Mouse (Mus musculus) limb, embryonic 13.5 days (tissue): Measurements from ENCODE around the gene Fpgs. TPM values are rescaled to one million over a fixed set of nuclear protein-coding genes. Genes with fewer than 3 reads are reported as not detected.

Experiments
- ATAC-seq: fragments of 200-750 bp; cut with Nextera tagmentation; 2 replicates; pipeline ENCODE4 v1.8.0; 2017; ENCODE audit warnings: low read depth, moderate number of reproducible peaks, moderate TSS enrichment; ENCODE audit not compliant: low FRiP score
- H3K27ac ChIP-seq: fragments of 300-500 bp; sonication (generic); 2 replicates; pipeline ENCODE4 v1.5.1; 2015; ENCODE audit warnings: inconsistent platforms, mild to moderate bottlenecking, moderate library complexity
- H3K27me3 ChIP-seq: fragments of 300-500 bp; sonication (generic); 2 replicates; pipeline ENCODE4 v1.6.1; 2015; ENCODE audit warnings: mild to moderate bottlenecking, inconsistent platforms
- H3K36me3 ChIP-seq: fragments of 300-500 bp; sonication (generic); 2 replicates; pipeline ENCODE4 v1.6.1; 2015; ENCODE audit warnings: inconsistent platforms, mild to moderate bottlenecking, moderate library complexity
- H3K4me1 ChIP-seq: fragments of 300-500 bp; sonication (generic); 2 replicates; pipeline ENCODE4 v1.6.1; 2015; ENCODE audit warnings: inconsistent platforms
- H3K4me2 ChIP-seq: fragments of 300-500 bp; sonication (generic); replicated peaks from 2 replicates; pipeline ENCODE4 v1.6.1; 2015; ENCODE audit warnings: inconsistent platforms, mild to moderate bottlenecking, moderate library complexity
- H3K4me3 ChIP-seq: fragments of 300-500 bp; sonication (generic); 2 replicates; pipeline ENCODE4 v1.5.1; 2015; ENCODE audit warnings: moderate library complexity, mild to moderate bottlenecking, inconsistent platforms
- H3K9ac ChIP-seq: fragments of 300-500 bp; sonication (generic); 2 replicates; pipeline ENCODE4 v1.6.1; 2015; ENCODE audit warnings: mild to moderate bottlenecking, inconsistent platforms
- H3K9me3 ChIP-seq: fragments of 300-500 bp; sonication (generic); 2 replicates; pipeline ENCODE4 v1.6.1; 2016; ENCODE audit warnings: inconsistent platforms
- WGBS: fragments of 180-500 bp; shearing (Covaris S2); methylation state at CpG from one replicate; pipeline ENCODE4 v1.1.7; 2015; 5-methylcytosine and 5-hydroxymethylcytosine counted together
- polyA plus RNA-seq: library from polyadenylated mRNA; unstranded; fragments of >200 nt; fragmentation: Nextera tagmentation; extraction: Ambion mirVana; gene quantifications from 2 replicates; pipeline ENCODE4 v1.2.1, GENCODE M21; 2015

Fpgs gene
- polyA plus RNA-seq, 1 experiment from 2014 or later, result 35.4 TPM

GRCm38 (mm10) chr2:32737008-32737407, 33.1 kb upstream of the Fpgs start:
- 0 out of 2 replicates have a peak overlapping the region, but pooled peaks have one; percentile 43 for H3K9ac ChIP-seq
- H3K4me3 ChIP-seq, result no peak overlapping the region
- no peak for ATAC-seq
- peaks cover 28% of the 10 kb centered on the region for H3K27me3 ChIP-seq
- H3K27ac ChIP-seq, result no peak overlapping the region
- H3K9me3 ChIP-seq, result no peaks in the 10 kb centered on the region
- no peak overlapping the region for H3K4me2 ChIP-seq
- no peaks in the 10 kb centered on the region for H3K36me3 ChIP-seq
- WGBS, result 62% methylated on average over 6 of the region's 6 CpGs
- peaks cover 36% of the 10 kb centered on the region for H3K4me1 ChIP-seq

GRCm38 (mm10) chr2:32736306-32736829, 32.4 kb upstream of the Fpgs start:
- Histone ChIP-seq H3K27me3 (peaks cover 22% of the 10 kb centered on the region), H3K9ac (no peak overlapping the region), H3K9me3 (no peaks in the 10 kb centered on the region), H3K36me3 (no peaks in the 10 kb centered on the region), H3K4me2 (no peak overlapping the region), H3K4me3 (no peak overlapping the region), H3K27ac (no peak overlapping the region), H3K4me1 (peaks cover 36% of the 10 kb centered on the region)
- no peak for ATAC-seq
- 41% methylated on average over 3 of the region's 3 CpGs for WGBS

DNA sequence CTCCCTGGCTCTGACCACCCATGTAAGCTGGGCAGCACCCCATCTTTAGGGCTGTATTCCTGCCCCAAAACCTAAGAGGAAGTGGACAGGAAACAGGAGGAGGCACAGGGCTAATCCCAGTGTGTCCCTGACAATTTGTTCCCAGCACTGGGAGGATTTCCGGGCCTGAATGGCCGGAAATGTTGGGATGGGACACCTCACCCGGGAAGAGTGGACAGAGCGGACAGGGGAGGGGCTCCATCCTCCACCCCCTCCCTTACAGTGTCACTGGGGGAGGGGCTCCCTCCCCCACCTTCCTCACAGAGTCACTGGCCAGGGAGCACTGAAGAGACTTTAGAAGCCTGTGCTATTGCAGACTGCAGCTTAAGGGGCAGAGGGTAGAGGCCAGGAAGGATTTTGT, 31.0 kb upstream of the Fpgs start:
- no peak overlapping the region for H3K4me3 ChIP-seq
- 48% methylated on average over 4 of the region's 4 CpGs for WGBS

DNA sequence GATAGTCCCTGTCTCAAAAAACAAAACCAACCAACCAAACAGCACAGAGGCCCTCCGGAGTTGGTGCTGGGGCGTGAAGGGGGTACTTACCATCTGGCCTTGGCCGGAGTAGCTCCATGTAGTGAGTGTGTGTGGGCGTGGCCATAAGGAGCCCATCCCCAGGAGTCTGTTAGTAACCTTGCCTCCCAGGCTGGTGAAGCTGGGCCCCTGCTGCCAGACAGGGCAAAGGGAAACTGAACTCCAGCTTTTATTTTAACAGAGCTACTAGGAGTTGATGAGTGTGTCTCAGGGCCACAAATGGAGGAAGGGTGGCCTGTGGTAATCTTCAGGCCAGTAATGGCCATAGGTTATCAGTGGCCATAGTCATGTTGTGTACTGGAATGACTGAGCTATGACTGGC, 30.5 kb upstream of the Fpgs start:
- no peak overlapping the region for H3K9ac ChIP-seq
- peak overlapping the region; percentile 35; the same call in 1 of the 2 replicates for H3K27ac ChIP-seq
- no peaks in the 10 kb centered on the region for H3K36me3 ChIP-seq
- H3K4me2 ChIP-seq, result no peak overlapping the region
- peaks cover 3% of the 10 kb centered on the region for H3K27me3 ChIP-seq
- H3K4me1 ChIP-seq, result peaks cover 46% of the 10 kb centered on the region
- no peaks in the 10 kb centered on the region for H3K9me3 ChIP-seq
- WGBS, result 37% methylated on average over 4 of the region's 4 CpGs
- no peak overlapping the region for H3K4me3 ChIP-seq
- no peak for ATAC-seq

More for the DNA sequence above, 31.0 kb upstream of the Fpgs start:
- Histone ChIP-seq H3K36me3 (no peaks in the 10 kb centered on the region), H3K27ac (peak overlapping the region; percentile 35; the same call in 1 of the 2 replicates), H3K4me1 (peaks cover 42% of the 10 kb centered on the region), H3K9ac (no peak overlapping the region), H3K9me3 (no peaks in the 10 kb centered on the region), H3K27me3 (peaks cover 7% of the 10 kb centered on the region), H3K4me2 (no peak overlapping the region)
- ATAC-seq, result no peak

- Histone ChIP-seq H3K4me3 (no peak overlapping the region), H3K4me1 (peaks cover 57% of the 10 kb centered on the region)
- ATAC-seq, result no peak
Measured at GRCm38 (mm10) chr2:32732695-32733094, 28.8 kb upstream of the Fpgs start.

GRCm38 (mm10) chr2:32731911-32732310, 28.0 kb upstream of the Fpgs start:
- Histone ChIP-seq H3K9ac (peak overlapping the region; percentile 25; the same call in 1 of the 2 replicates), H3K36me3 (no peaks in the 10 kb centered on the region), H3K27ac (peak overlapping the region; percentile 63; the same call in 1 of the 2 replicates), H3K4me2 (no peak overlapping the region), H3K27me3 (no peaks in the 10 kb centered on the region), H3K9me3 (no peaks in the 10 kb centered on the region), H3K4me1 (peaks cover 60% of the 10 kb centered on the region), H3K4me3 (no peak overlapping the region)
- no peak for ATAC-seq
- WGBS, result 67% methylated on average over 4 of the region's 4 CpGs

More at GRCm38 (mm10) chr2:32732695-32733094, 28.8 kb upstream of the Fpgs start:
- Histone ChIP-seq H3K9me3 (no peaks in the 10 kb centered on the region), H3K27me3 (no peaks in the 10 kb centered on the region), H3K27ac (no peak overlapping the region), H3K4me2 (no peak overlapping the region), H3K36me3 (no peaks in the 10 kb centered on the region), H3K9ac (no peak overlapping the region)
- WGBS, result 76% methylated on average over 6 of the region's 6 CpGs

- WGBS, result 6% methylated on average over 11 of the region's 11 CpGs
- H3K9ac ChIP-seq, result peak overlapping the region; percentile 43; the same call in 1 of the 2 replicates
- peak overlapping the region; percentile 81 for H3K27ac ChIP-seq
- peak overlapping the region; percentile 53 for H3K4me2 ChIP-seq
- H3K9me3 ChIP-seq, result no peaks in the 10 kb centered on the region
- peak overlapping the region; percentile 8; the same call in 1 of the 2 replicates for H3K4me3 ChIP-seq
- H3K36me3 ChIP-seq, result no peaks in the 10 kb centered on the region
- H3K27me3 ChIP-seq, result no peaks in the 10 kb centered on the region
- peaks cover 60% of the 10 kb centered on the region for H3K4me1 ChIP-seq
- peak; percentile 25; the same call in 1 of the 2 replicates for ATAC-seq
Measured at GRCm38 (mm10) chr2:32730854-32731253, 26.9 kb upstream of the Fpgs start.

- no peak for ATAC-seq
- Histone ChIP-seq H3K4me1 (peaks cover 57% of the 10 kb centered on the region), H3K4me3 (peak overlapping the region; percentile 11; the same call in 1 of the 2 replicates), H3K4me2 (peak overlapping the region; percentile 53), H3K27ac (no peak overlapping the region), H3K9ac (0 out of 2 replicates have a peak overlapping the region, but pooled peaks have one; percentile 8), H3K9me3 (no peaks in the 10 kb centered on the region), H3K27me3 (no peaks in the 10 kb centered on the region), H3K36me3 (no peaks in the 10 kb centered on the region)
- WGBS, result 43% methylated on average over 4 of the region's 4 CpGs
Measured at GRCm38 (mm10) chr2:32729547-32729946, 25.6 kb upstream of the Fpgs start.

DNA sequence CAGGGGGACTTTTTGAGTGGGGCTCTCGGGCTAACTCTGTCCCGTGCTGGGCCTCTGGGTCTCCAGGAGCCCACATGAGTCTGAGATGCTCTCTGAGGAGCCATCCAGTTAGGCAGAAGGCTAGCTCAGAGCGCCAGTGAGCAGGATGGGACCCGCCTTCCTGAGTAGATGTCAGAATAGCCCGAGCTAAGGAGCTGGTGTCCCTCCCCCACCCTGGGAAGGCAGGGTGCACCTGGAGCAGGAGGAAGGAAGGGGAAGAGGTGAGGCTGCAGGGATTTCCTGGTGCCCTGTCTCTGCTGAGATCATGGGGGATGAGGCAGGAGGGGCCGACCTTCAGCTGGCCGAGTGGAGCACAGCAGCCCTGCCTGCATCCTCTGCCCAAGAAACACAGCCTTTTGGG, 24.5 kb upstream of the Fpgs start:
- peaks cover 47% of the 10 kb centered on the region for H3K4me1 ChIP-seq
- H3K27ac ChIP-seq, result peak overlapping the region; percentile 44; the same call in 1 of the 2 replicates
- H3K4me3 ChIP-seq, result peak overlapping the region; percentile 37
- H3K9me3 ChIP-seq, result no peaks in the 10 kb centered on the region
- no peaks in the 10 kb centered on the region for H3K27me3 ChIP-seq
- 45% methylated on average over 7 of the region's 7 CpGs for WGBS
- H3K9ac ChIP-seq, result peak overlapping the region; percentile 37; the same call in 1 of the 2 replicates
- ATAC-seq, result no peak
- H3K4me2 ChIP-seq, result peak overlapping the region; percentile 60
- no peaks in the 10 kb centered on the region for H3K36me3 ChIP-seq

- under 1% methylated on average over 16 of the region's 16 CpGs for WGBS
- Histone ChIP-seq H3K4me1 (peaks cover 44% of the 10 kb centered on the region), H3K27me3 (no peaks in the 10 kb centered on the region), H3K9me3 (no peaks in the 10 kb centered on the region), H3K4me2 (peak overlapping the region; percentile 60), H3K4me3 (peak overlapping the region; percentile 37), H3K27ac (peak overlapping the region; percentile 29; the same call in 1 of the 2 replicates), H3K9ac (peak overlapping the region; percentile 37), H3K36me3 (no peaks in the 10 kb centered on the region)
- peak; percentile 96 for ATAC-seq
Measured at GRCm38 (mm10) chr2:32727435-32727834, 23.5 kb upstream of the Fpgs start.

DNA sequence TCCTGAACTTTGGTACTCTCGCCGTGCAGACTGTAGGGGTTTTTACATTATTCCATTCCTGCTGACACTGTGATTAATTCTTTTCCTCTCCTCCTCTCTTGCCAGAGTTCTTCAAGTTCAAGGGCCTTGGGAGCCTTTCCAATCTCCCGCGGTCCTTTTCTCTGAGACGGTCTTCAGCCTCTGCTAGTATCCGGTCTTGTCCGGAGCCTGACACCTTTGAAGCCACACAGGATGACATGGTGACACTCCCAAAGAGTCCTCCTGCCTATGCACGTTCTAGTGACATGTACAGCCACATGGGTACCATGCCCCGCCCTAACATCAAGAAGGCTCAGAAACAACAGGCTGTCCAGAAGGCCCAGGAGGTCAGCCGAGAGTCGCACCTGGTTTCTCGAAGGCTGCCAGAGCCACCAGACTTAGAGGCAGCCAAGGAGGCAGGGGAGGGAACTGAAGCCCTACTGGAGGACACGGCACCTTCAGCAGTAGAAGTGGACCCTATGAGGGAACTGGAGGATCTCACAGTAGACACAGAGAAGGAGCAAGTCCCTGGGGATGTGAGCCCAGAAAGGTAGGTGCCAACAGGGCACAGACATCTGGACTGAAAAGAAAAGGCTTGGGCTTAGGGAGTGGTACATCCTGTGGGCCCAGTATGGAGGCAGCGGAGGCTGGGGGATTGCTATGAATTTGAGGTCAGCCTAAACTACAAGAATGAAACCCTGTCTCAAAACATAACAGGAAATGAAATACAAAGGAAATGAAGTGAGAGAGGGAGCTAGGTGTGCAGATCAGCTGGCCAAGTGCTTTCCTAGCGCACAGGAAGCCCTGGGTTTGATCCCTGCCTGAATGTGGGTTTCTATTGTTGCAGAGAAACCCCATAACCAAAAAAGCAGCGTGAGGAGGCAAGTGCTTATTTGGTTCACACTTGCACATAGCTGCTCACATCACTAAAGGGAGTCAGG, 21.2 kb upstream of the Fpgs start:
- no peak overlapping the region; the same call in 1 of the 2 replicates for H3K27ac ChIP-seq
- H3K9ac ChIP-seq, result no peak overlapping the region
- WGBS, result 79% methylated on average over 16 of the region's 16 CpGs
- no peaks in the 10 kb centered on the region for H3K9me3 ChIP-seq
- peaks cover 38% of the 10 kb centered on the region for H3K4me1 ChIP-seq
- no peak for ATAC-seq
- no peak overlapping the region for H3K4me3 ChIP-seq
- no peaks in the 10 kb centered on the region for H3K27me3 ChIP-seq
- no peaks in the 10 kb centered on the region for H3K36me3 ChIP-seq
- H3K4me2 ChIP-seq, result no peak overlapping the region

DNA sequence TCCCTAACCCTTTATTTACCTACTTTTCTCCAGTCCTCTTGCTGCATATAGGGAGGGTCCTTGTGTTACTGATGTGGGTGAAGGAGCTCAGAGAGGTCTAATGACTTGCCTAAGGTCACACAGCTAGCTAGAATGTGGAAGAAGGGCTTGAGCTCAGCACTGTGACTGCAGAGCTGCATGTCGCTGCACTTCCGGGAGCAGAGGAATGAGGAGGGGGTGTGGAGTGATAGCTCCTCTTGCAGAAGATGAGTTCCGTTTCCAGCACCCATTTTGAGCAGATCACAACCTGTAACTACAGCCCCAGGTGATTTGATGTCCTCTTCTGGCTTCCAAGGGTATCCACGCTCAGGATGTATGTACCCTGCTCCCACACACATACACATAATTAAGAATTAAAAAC, 20.2 kb upstream of the Fpgs start:
- 83% methylated on average over 4 of the region's 4 CpGs for whole genome bisulfite sequencing
- no peak overlapping the region for H3K4me3 ChIP-seq
- H3K9ac ChIP-seq, result no peak overlapping the region
- H3K27me3 ChIP-seq, result no peaks in the 10 kb centered on the region
- no peaks in the 10 kb centered on the region for H3K9me3 ChIP-seq
- peaks cover 31% of the 10 kb centered on the region for H3K4me1 ChIP-seq
- no peak for ATAC-seq
- H3K36me3 ChIP-seq, result no peaks in the 10 kb centered on the region
- H3K4me2 ChIP-seq, result no peak overlapping the region
- H3K27ac ChIP-seq, result no peak overlapping the region
